8 mouse cellular contexts compared by ENCODE assay signal in the genomic region with DNA sequence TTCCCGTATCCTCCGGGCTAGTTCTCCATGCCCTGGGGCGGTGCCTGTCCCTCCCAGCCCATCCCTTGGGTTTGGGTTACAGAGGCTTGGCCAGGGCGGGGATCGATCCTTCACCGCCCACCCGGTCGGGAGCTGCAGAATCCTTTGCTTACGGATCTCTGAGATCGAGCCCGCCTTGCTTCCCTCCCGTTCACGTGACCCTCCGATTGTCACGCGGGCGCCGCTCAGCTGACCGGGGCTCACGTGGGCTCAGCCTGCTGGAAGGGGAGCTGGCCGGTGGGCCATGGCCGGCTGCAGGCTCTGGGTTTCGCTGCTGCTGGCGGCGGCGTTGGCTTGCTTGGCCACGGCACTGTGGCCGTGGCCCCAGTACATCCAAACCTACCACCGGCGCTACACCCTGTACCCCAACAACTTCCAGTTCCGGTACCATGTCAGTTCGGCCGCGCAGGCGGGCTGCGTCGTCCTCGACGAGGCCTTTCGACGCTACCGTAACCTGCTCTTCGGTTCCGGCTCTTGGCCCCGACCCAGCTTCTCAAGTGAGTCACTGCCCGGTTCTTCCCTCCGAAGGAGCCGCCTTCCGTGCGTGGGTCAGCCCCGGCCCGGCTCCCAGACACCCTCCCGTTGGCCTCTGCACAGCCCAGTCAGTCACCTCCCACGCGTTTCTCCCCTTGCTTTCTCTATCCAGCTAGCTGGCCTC. TPM values are rescaled to one million over a fixed set of nuclear protein-coding genes. Genes with fewer than 3 reads are reported as not detected.
DNase-seq lines count a peak whose midpoint lies in the region; ATAC-seq and TF ChIP-seq lines count a peak whose summit lies in the region.

Gene Hexa (plus strand): TSS at position 100 of the 697 bp plus-strand sequence.
Gene Tmem202 (minus strand): TSS at position 407 of the 697 bp plus-strand sequence.

- 4% methylated on average over 55 of the region's 55 CpGs for WGBS in forebrain, embryonic 10.5 days
- under 1% methylated on average over 55 of the region's 55 CpGs for WGBS in heart, embryonic 15.5 days
- under 1% methylated on average over 55 of the region's 55 CpGs for WGBS in liver, embryonic 15.5 days (ENCODE audit: insufficient replicate concordance)
- WGBS in neural tube, embryonic 12.5 days: 4% methylated on average over 55 of the region's 55 CpGs
- WGBS in stomach, postnatal 0 days: under 1% methylated on average over 55 of the region's 55 CpGs

- no peak for TF ChIP-seq EP300 in stomach, postnatal 0 days (optimal IDR thresholded peaks at IDR 0.05)

- no peaks in the 10 kb centered on the region for H3K9me3 ChIP-seq in forebrain, embryonic 10.5 days
- H3K9me3 ChIP-seq in heart, embryonic 15.5 days (replicated peaks): no peaks in the 10 kb centered on the region
- H3K9me3 ChIP-seq in liver, embryonic 15.5 days (replicated peaks): no peaks in the 10 kb centered on the region
- no peaks in the 10 kb centered on the region for H3K9me3 ChIP-seq in neural tube, embryonic 12.5 days
- no peaks in the 10 kb centered on the region for H3K9me3 ChIP-seq in stomach, postnatal 0 days (ENCODE audit: control insufficient read depth, low read length)

- H3K36me3 ChIP-seq in forebrain, embryonic 10.5 days (replicated peaks): no peaks in the 10 kb centered on the region
- no peaks in the 10 kb centered on the region for H3K36me3 ChIP-seq in heart, embryonic 15.5 days
- no peaks in the 10 kb centered on the region for H3K36me3 ChIP-seq in liver, embryonic 15.5 days (replicated peaks)
- H3K36me3 ChIP-seq in neural tube, embryonic 12.5 days: no peaks in the 10 kb centered on the region
- no peaks in the 10 kb centered on the region for H3K36me3 ChIP-seq in stomach, postnatal 0 days (ENCODE audit: control insufficient read depth, insufficient read depth, low read length)

- peak within 1 kb of the TSS; percentile 69 for H3K4me3 ChIP-seq in forebrain, embryonic 10.5 days
- peak within 1 kb of the TSS; percentile 62 for H3K4me3 ChIP-seq in heart, embryonic 15.5 days
- peak within 1 kb of the TSS; percentile 65 for H3K4me3 ChIP-seq in liver, embryonic 15.5 days (replicated peaks)
- peak within 1 kb of the TSS; percentile 66 for H3K4me3 ChIP-seq in neural tube, embryonic 12.5 days
- H3K4me3 ChIP-seq in stomach, postnatal 0 days (ENCODE audit: low read depth, low read length): peak within 1 kb of the TSS; percentile 68

- peak within 1 kb of the TSS; percentile 84 for H3K27ac ChIP-seq in forebrain, embryonic 10.5 days
- peak within 1 kb of the TSS; percentile 58 for H3K27ac ChIP-seq in heart, embryonic 15.5 days
- H3K27ac ChIP-seq in liver, embryonic 15.5 days (replicated peaks): peak within 1 kb of the TSS; percentile 43
- H3K27ac ChIP-seq in neural tube, embryonic 12.5 days: no peak within 1 kb of the TSS
- peak within 1 kb of the TSS; percentile 75 for H3K27ac ChIP-seq in stomach, postnatal 0 days (replicated peaks)

- H3K4me1 ChIP-seq in forebrain, embryonic 10.5 days: peaks cover 24% of the 10 kb centered on the region
- H3K4me1 ChIP-seq in heart, embryonic 15.5 days (replicated peaks): peaks cover 30% of the 10 kb centered on the region
- H3K4me1 ChIP-seq in liver, embryonic 15.5 days (replicated peaks): peaks cover 21% of the 10 kb centered on the region
- H3K4me1 ChIP-seq in neural tube, embryonic 12.5 days: peaks cover 20% of the 10 kb centered on the region; the same call in 1 of the 2 replicates
- H3K4me1 ChIP-seq in stomach, postnatal 0 days (replicated peaks; ENCODE audit: control insufficient read depth, insufficient read depth): no peaks in the 10 kb centered on the region; the same call in 1 of the 2 replicates

- peak within 1 kb of the TSS; percentile 77 for H3K4me2 ChIP-seq in heart, embryonic 15.5 days
- H3K4me2 ChIP-seq in liver, embryonic 15.5 days: peak within 1 kb of the TSS; percentile 92
- H3K4me2 ChIP-seq in neural tube, embryonic 12.5 days (replicated peaks): peak within 1 kb of the TSS; percentile 89
- peak within 1 kb of the TSS; percentile 77 for H3K4me2 ChIP-seq in stomach, postnatal 0 days (replicated peaks; ENCODE audit: low read depth)

- DNase-seq in CD4-positive, CD25-positive, alpha-beta regulatory T cell, adult 2 months (ENCODE audit: low read depth, low spot score): peak; percentile 80
- peak; percentile 80 for DNase-seq in brain, embryonic 18.5 days (ENCODE audit: low read depth, low spot score)
- DNase-seq in forebrain, embryonic 10.5 days (ENCODE audit: extremely low spot score, low spot score): peak; percentile 90
- peak; percentile 86 for DNase-seq in kidney, postnatal 14 days
- peak; percentile 88 for DNase-seq in stomach, postnatal 0 days (ENCODE audit: low spot score)

- peaks cover 15% of the 10 kb centered on the region for H3K27me3 ChIP-seq in forebrain, embryonic 10.5 days (ENCODE audit: poor library complexity, severe bottlenecking)
- H3K27me3 ChIP-seq in heart, embryonic 15.5 days: no peaks in the 10 kb centered on the region
- H3K27me3 ChIP-seq in liver, embryonic 15.5 days: peaks cover 12% of the 10 kb centered on the region; the same call in 1 of the 2 replicates
- H3K27me3 ChIP-seq in neural tube, embryonic 12.5 days (replicated peaks): no peaks in the 10 kb centered on the region
- H3K27me3 ChIP-seq in stomach, postnatal 0 days (ENCODE audit: control insufficient read depth, insufficient read depth, low read length): no peaks in the 10 kb centered on the region

- H3K9ac ChIP-seq in heart, embryonic 15.5 days: peak within 1 kb of the TSS; percentile 63
- H3K9ac ChIP-seq in liver, embryonic 15.5 days: peak within 1 kb of the TSS; percentile 58
- H3K9ac ChIP-seq in neural tube, embryonic 12.5 days: peak within 1 kb of the TSS; percentile 77
- H3K9ac ChIP-seq in stomach, postnatal 0 days (ENCODE audit: low read length): peak within 1 kb of the TSS; percentile 74

- ATAC-seq in heart, embryonic 15.5 days (replicated peaks; ENCODE audit: insufficient number of reproducible peaks, insufficient read depth, low FRiP score, low read depth): peak; percentile 88
- peak; percentile 58 for ATAC-seq in liver, embryonic 15.5 days (ENCODE audit: insufficient read depth)
- ATAC-seq in neural tube, embryonic 12.5 days (ENCODE audit: low FRiP score, low read depth): peak; percentile 85
- ATAC-seq in stomach, postnatal 0 days (ENCODE audit: low FRiP score, low TSS enrichment): peak; percentile 86

- TF ChIP-seq CTCF in stomach, postnatal 0 days (IDR thresholded peaks at IDR 0.05; ENCODE audit: low read depth): no peak

RNA-seq across cellular contexts. Expression of gene Hexa, which starts in this region (rescaled TPM):
- polyA plus RNA-seq in forebrain, embryonic 10.5 days (2016; fragmentation: Nextera tagmentation; extraction: Ambion mirVana): 41.8 and 42.9 TPM in 2 replicates
- 59.6 and 75.5 TPM in 2 replicates for polyA plus RNA-seq in heart, embryonic 15.5 days (2015; fragmentation: Nextera tagmentation; extraction: Ambion mirVana)
- polyA plus RNA-seq in liver, embryonic 15.5 days (2015; fragmentation: Nextera tagmentation; extraction: Ambion mirVana): 34.9 and 36.6 TPM in 2 replicates
- polyA plus RNA-seq in neural tube, embryonic 12.5 days (2016; fragmentation: Nextera tagmentation; extraction: Ambion mirVana): 49.0 and 53.0 TPM in 2 replicates
- polyA plus RNA-seq in stomach, postnatal 0 days (2015; fragmentation: Nextera tagmentation; extraction: Ambion mirVana): 39.2 and 42.3 TPM in 2 replicates

RNA-seq across cellular contexts. Expression of gene Tmem202, which starts in this region (rescaled TPM):
- polyA plus RNA-seq in forebrain, embryonic 10.5 days (2016; fragmentation: Nextera tagmentation; extraction: Ambion mirVana): not detected in 2 replicates
- polyA plus RNA-seq in heart, embryonic 15.5 days (2015; fragmentation: Nextera tagmentation; extraction: Ambion mirVana): 0.13 and 0.19 TPM in 2 replicates
- 0.08 TPM in 1 of 2 replicates, not detected in the other for polyA plus RNA-seq in liver, embryonic 15.5 days (2015; fragmentation: Nextera tagmentation; extraction: Ambion mirVana)
- 0.18 TPM in 1 of 2 replicates, not detected in the other for polyA plus RNA-seq in neural tube, embryonic 12.5 days (2016; fragmentation: Nextera tagmentation; extraction: Ambion mirVana)
- 0.25 and 0.59 TPM in 2 replicates for polyA plus RNA-seq in stomach, postnatal 0 days (2015; fragmentation: Nextera tagmentation; extraction: Ambion mirVana)
